Mouse (Mus musculus) heart, embryonic 10.5 days (tissue): ENCODE data around the gene A530016L24Rik. TPM values are rescaled to one million over a fixed set of nuclear protein-coding genes. Genes with fewer than 3 reads are reported as not detected.
A peak's percentile ranks its signal among the peaks of the same experiment; 100 is the strongest.

ENCODE experiments used
- DNase-seq: peaks from one replicate; pipeline ENCODE4 v3.0.0-alpha.2; 2017; ENCODE audit warnings: low spot score
- H3K27ac ChIP-seq: fragments of 300-500 bp; sonication (generic); 2 replicates; pipeline ENCODE4 v1.5.1; 2016; ENCODE audit warnings: mild to moderate bottlenecking
- H3K27me3 ChIP-seq: fragments of 300-500 bp; sonication (generic); 2 replicates; pipeline ENCODE4 v1.6.1; 2016; ENCODE audit warnings: mild to moderate bottlenecking; ENCODE audit not compliant: poor library complexity, insufficient read depth, severe bottlenecking
- H3K36me3 ChIP-seq: fragments of 300-500 bp; sonication (generic); 2 replicates; pipeline ENCODE4 v1.6.1; 2016; ENCODE audit warnings: mild to moderate bottlenecking, moderate library complexity
- H3K4me1 ChIP-seq: fragments of 300-500 bp; sonication (generic); 2 replicates; pipeline ENCODE4 v1.6.1; 2016; ENCODE audit warnings: mild to moderate bottlenecking
- H3K4me3 ChIP-seq: fragments of 300-500 bp; sonication (generic); 2 replicates; pipeline ENCODE4 v1.5.1; 2016; ENCODE audit warnings: mild to moderate bottlenecking, moderate library complexity
- H3K9me3 ChIP-seq: fragments of 300-500 bp; sonication (generic); 2 replicates; pipeline ENCODE4 v1.6.1; 2016; ENCODE audit warnings: mild to moderate bottlenecking, moderate library complexity
- WGBS: fragments of 180-500 bp; shearing (Covaris S2); methylation state at CpG from one replicate; pipeline ENCODE4 v1.1.7; 2016; 5-methylcytosine and 5-hydroxymethylcytosine counted together
- polyA plus RNA-seq: library from polyadenylated mRNA; unstranded; fragments of >200 nt; fragmentation: Nextera tagmentation; extraction: Ambion mirVana; gene quantifications from 2 replicates; pipeline ENCODE4 v1.2.1, GENCODE M21; 2016

The A530016L24Rik gene
- polyA plus RNA-seq, 1 experiment from 2014 or later, result 5.6 TPM

GRCm38 (mm10) chr12:112507984-112508383 is 18.7 kb downstream of the A530016L24Rik start:
- no peaks in the 10 kb centered on the region for H3K36me3 ChIP-seq

GRCm38 (mm10) chr12:112510365-112510732 is 21.1 kb downstream of the A530016L24Rik start:
- Histone ChIP-seq H3K27me3 (peaks cover 63% of the 10 kb centered on the region), H3K36me3 (no peaks in the 10 kb centered on the region), H3K9me3 (no peaks in the 10 kb centered on the region), H3K4me3 (peak overlapping the region; percentile 58), H3K4me1 (peaks cover 21% of the 10 kb centered on the region), H3K27ac (no peak overlapping the region)
- WGBS, result 22% methylated on average over 7 of the region's 7 CpGs
- no peak for DNase-seq

More at GRCm38 (mm10) chr12:112507984-112508383, 18.7 kb downstream of the A530016L24Rik start:
- Histone ChIP-seq H3K4me3 (no peak overlapping the region), H3K27ac (no peak overlapping the region), H3K27me3 (peaks cover 56% of the 10 kb centered on the region), H3K4me1 (peaks cover 37% of the 10 kb centered on the region), H3K9me3 (no peaks in the 10 kb centered on the region)
- no peak for DNase-seq
- WGBS, result 74% methylated on average over 3 of the region's 3 CpGs

GRCm38 (mm10) chr12:112510733-112511372 is 21.6 kb downstream of the A530016L24Rik start:
- Histone ChIP-seq H3K36me3 (no peaks in the 10 kb centered on the region), H3K4me3 (peak overlapping the region; percentile 58), H3K27me3 (peaks cover 63% of the 10 kb centered on the region), H3K9me3 (no peaks in the 10 kb centered on the region), H3K27ac (no peak overlapping the region), H3K4me1 (peaks cover 16% of the 10 kb centered on the region)
- DNase-seq, result no peak
- 1% methylated on average over 62 of the region's 62 CpGs for WGBS

- Histone ChIP-seq H3K4me1 (peaks cover 40% of the 10 kb centered on the region), H3K9me3 (no peaks in the 10 kb centered on the region), H3K27me3 (peaks cover 33% of the 10 kb centered on the region), H3K36me3 (no peaks in the 10 kb centered on the region), H3K4me3 (no peak overlapping the region), H3K27ac (no peak overlapping the region)
- DNase-seq, result no peak
- WGBS, result 61% methylated on average over 3 of the region's 3 CpGs
Observed at GRCm38 (mm10) chr12:112514897-112515296, 25.6 kb downstream of the A530016L24Rik start.

- Histone ChIP-seq H3K9me3 (no peaks in the 10 kb centered on the region), H3K4me1 (peaks cover 32% of the 10 kb centered on the region), H3K27ac (peak within 1 kb of the TSS; percentile 52; the same call in 1 of the 2 replicates), H3K4me3 (peak within 1 kb of the TSS; percentile 9; the same call in 1 of the 2 replicates), H3K27me3 (peaks cover 28% of the 10 kb centered on the region; the same call in 1 of the 2 replicates), H3K36me3 (no peaks in the 10 kb centered on the region)
- WGBS, result 20% methylated on average over 14 of the region's 14 CpGs
- DNase-seq, result peak; percentile 84
Observed at GRCm38 (mm10) chr12:112516697-112517337, 27.6 kb downstream of the A530016L24Rik start, which contains the start of gene Tmem179. TSS of gene Tmem179 (minus strand) at chr12:112516747.

- Histone ChIP-seq H3K36me3 (no peaks in the 10 kb centered on the region), H3K4me1 (peaks cover 32% of the 10 kb centered on the region), H3K4me3 (peak overlapping the region; percentile 18; the same call in 1 of the 2 replicates), H3K27ac (peak overlapping the region; percentile 52; the same call in 1 of the 2 replicates), H3K27me3 (peaks cover 28% of the 10 kb centered on the region; the same call in 1 of the 2 replicates), H3K9me3 (no peaks in the 10 kb centered on the region)
- 14% methylated on average over 4 of the region's 4 CpGs for WGBS
- DNase-seq, result peak; percentile 88
Observed at GRCm38 (mm10) chr12:112518105-112518504, 28.9 kb downstream of the A530016L24Rik start.

- Histone ChIP-seq H3K9me3 (no peaks in the 10 kb centered on the region), H3K27ac (no peak overlapping the region), H3K4me1 (peaks cover 17% of the 10 kb centered on the region; the same call in 1 of the 2 replicates), H3K36me3 (no peaks in the 10 kb centered on the region), H3K4me3 (no peak overlapping the region), H3K27me3 (peaks cover 62% of the 10 kb centered on the region)
- 77% methylated on average over 4 of the region's 4 CpGs for WGBS
- no peak for DNase-seq
Observed at GRCm38 (mm10) chr12:112533758-112534157, 44.5 kb downstream of the A530016L24Rik start.

GRCm38 (mm10) chr12:112537233-112537632 is 48.0 kb downstream of the A530016L24Rik start:
- Histone ChIP-seq H3K27me3 (peaks cover 42% of the 10 kb centered on the region), H3K36me3 (no peaks in the 10 kb centered on the region), H3K9me3 (no peaks in the 10 kb centered on the region), H3K4me1 (peaks cover 39% of the 10 kb centered on the region), H3K27ac (no peak overlapping the region), H3K4me3 (no peak overlapping the region)
- no peak for DNase-seq
- 75% methylated on average over 6 of the region's 6 CpGs for WGBS

GRCm38 (mm10) chr12:112538356-112538755 is 49.1 kb downstream of the A530016L24Rik start:
- Histone ChIP-seq H3K4me1 (peaks cover 41% of the 10 kb centered on the region), H3K27me3 (peaks cover 30% of the 10 kb centered on the region), H3K4me3 (no peak overlapping the region), H3K27ac (no peak overlapping the region), H3K9me3 (no peaks in the 10 kb centered on the region), H3K36me3 (no peaks in the 10 kb centered on the region)
- DNase-seq, result no peak
- 76% methylated on average over 9 of the region's 9 CpGs for WGBS

GRCm38 (mm10) chr12:112539466-112539965 is 50.3 kb downstream of the A530016L24Rik start:
- H3K36me3 ChIP-seq, result no peaks in the 10 kb centered on the region
- WGBS, result 85% methylated on average over 7 of the region's 7 CpGs
- peaks cover 20% of the 10 kb centered on the region for H3K27me3 ChIP-seq
- no peak for DNase-seq
- H3K27ac ChIP-seq, result no peak overlapping the region
- peaks cover 46% of the 10 kb centered on the region for H3K4me1 ChIP-seq
- no peaks in the 10 kb centered on the region for H3K9me3 ChIP-seq
- H3K4me3 ChIP-seq, result no peak overlapping the region

GRCm38 (mm10) chr12:112540321-112540720 is 51.1 kb downstream of the A530016L24Rik start:
- Histone ChIP-seq H3K27me3 (peaks cover 15% of the 10 kb centered on the region), H3K27ac (no peak overlapping the region), H3K36me3 (no peaks in the 10 kb centered on the region), H3K4me1 (peaks cover 51% of the 10 kb centered on the region), H3K4me3 (no peak overlapping the region), H3K9me3 (no peaks in the 10 kb centered on the region)
- no peak for DNase-seq
- WGBS, result 89% methylated on average over 12 of the region's 12 CpGs

GRCm38 (mm10) chr12:112541483-112542091 is 52.3 kb downstream of the A530016L24Rik start:
- no peak overlapping the region for H3K4me3 ChIP-seq
- peaks cover 15% of the 10 kb centered on the region for H3K27me3 ChIP-seq
- WGBS, result 50% methylated on average over 8 of the region's 8 CpGs
- H3K4me1 ChIP-seq, result peaks cover 52% of the 10 kb centered on the region
- H3K36me3 ChIP-seq, result no peaks in the 10 kb centered on the region
- no peaks in the 10 kb centered on the region for H3K9me3 ChIP-seq
- no peak for DNase-seq
- H3K27ac ChIP-seq, result peak overlapping the region; percentile 52
